Mouse (Mus musculus) megakaryocyte, embryonic 14.5 days (primary cell): ENCODE data around the gene Gm20509.

Source experiments
- FLI1 ChIP-seq: IDR thresholded peaks from 2 replicates; pipeline ENCODE4 v1.6.1; 2012; ENCODE audit warnings: low read length, inconsistent platforms, mixed read lengths
- GATA1 ChIP-seq: IDR thresholded peaks from 3 replicates; pipeline ENCODE4 v1.6.1; 2012; ENCODE audit warnings: mixed read lengths, low read length, inconsistent platforms, borderline replicate concordance

DNA sequence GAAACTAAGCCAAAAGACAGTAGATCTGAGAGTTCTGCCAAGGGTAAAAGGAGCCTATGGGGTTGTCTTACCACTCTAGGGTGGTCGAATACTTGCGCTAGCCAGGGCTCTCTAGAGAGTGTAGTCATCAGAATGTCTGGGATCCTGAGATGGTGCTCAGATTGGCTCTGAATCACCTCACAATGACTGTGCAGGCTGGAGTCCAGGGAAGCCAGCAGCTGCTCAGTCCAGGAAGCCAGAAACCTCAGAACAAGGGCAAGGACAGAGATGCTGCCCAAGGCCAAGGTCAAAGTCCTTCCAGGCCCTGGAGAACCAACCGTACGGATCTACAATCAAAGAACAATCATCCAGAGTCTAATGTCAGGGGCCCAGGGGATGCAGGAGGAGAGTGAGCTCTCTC, 63.4 kb downstream of the Gm20509 start:
- TF ChIP-seq GATA1: no peak
- no peak for TF ChIP-seq FLI1
